Mouse (Mus musculus): ENCODE measurements at regions not wholly inside any gene's neighbourhood (a gene's known extent, or its start where the extent isn't known, plus 50 kb on each side); places are given as distances from the start of the nearest gene placed in this dataset.
A peak's percentile ranks its signal among the peaks of the same experiment; 100 is the strongest.

- no peaks in the 10 kb centered on the region for H3K27me3 ChIP-seq (ENCODE audit: insufficient read depth, low read length)
- no peaks in the 10 kb centered on the region for H3K4me1 ChIP-seq (ENCODE audit: insufficient read depth)
- no peak overlapping the region for H3K27ac ChIP-seq (ENCODE audit: low read depth, low read length)
- DNase-seq, result no peak
- H3K4me3 ChIP-seq (ENCODE audit: low read depth, low read length), result no peak overlapping the region
- H3K9ac ChIP-seq, result no peak overlapping the region
- no peaks in the 10 kb centered on the region for H3K36me3 ChIP-seq (ENCODE audit: insufficient read depth)
- 89% methylated on average over 10 of the region's 10 CpGs for WGBS
- ATAC-seq, result no peak
- no peaks in the 10 kb centered on the region for H3K9me3 ChIP-seq (ENCODE audit: low read length)
- no peak overlapping the region for H3K4me2 ChIP-seq (ENCODE audit: low read depth)
- no peak for TF ChIP-seq CTCF (IDR thresholded peaks at IDR 0.05; ENCODE audit: low read depth)
Measured at GRCm38 (mm10) chr17:87559641-87560040, 76.1 kb upstream of the Epcam start.

GRCm38 (mm10) chr17:87560923-87561322 lies 74.9 kb upstream of the Epcam start:
- DNase-seq (no peak), ATAC-seq (no peak)
- WGBS, result 91% methylated on average over 7 of the region's 7 CpGs
- Histone ChIP-seq H3K4me2 (ENCODE audit: low read depth) (no peak overlapping the region), H3K4me1 (ENCODE audit: insufficient read depth) (no peaks in the 10 kb centered on the region), H3K36me3 (ENCODE audit: insufficient read depth) (no peaks in the 10 kb centered on the region), H3K27me3 (ENCODE audit: insufficient read depth, low read length) (no peaks in the 10 kb centered on the region), H3K9me3 (ENCODE audit: low read length) (no peaks in the 10 kb centered on the region), H3K4me3 (ENCODE audit: low read depth, low read length) (no peak overlapping the region), H3K27ac (ENCODE audit: low read depth, low read length) (no peak overlapping the region), H3K9ac (no peak overlapping the region)
- no peak for TF ChIP-seq CTCF (IDR thresholded peaks at IDR 0.05; ENCODE audit: low read depth)

- no peak; the same call in 1 of the 2 replicates for ATAC-seq
- H3K9ac ChIP-seq, result no peak overlapping the region
- H3K4me3 ChIP-seq (ENCODE audit: low read depth, low read length), result no peak overlapping the region
- WGBS, result 67% methylated on average over 5 of the region's 5 CpGs
- no peaks in the 10 kb centered on the region for H3K9me3 ChIP-seq (ENCODE audit: low read length)
- no peak overlapping the region for H3K4me2 ChIP-seq (ENCODE audit: low read depth)
- H3K36me3 ChIP-seq (ENCODE audit: insufficient read depth), result no peaks in the 10 kb centered on the region
- no peak for TF ChIP-seq CTCF (IDR thresholded peaks at IDR 0.05; ENCODE audit: low read depth)
- H3K27ac ChIP-seq (ENCODE audit: low read depth, low read length), result peak overlapping the region; percentile 36; the same call in 1 of the 2 replicates
- no peaks in the 10 kb centered on the region for H3K4me1 ChIP-seq (ENCODE audit: insufficient read depth)
- H3K27me3 ChIP-seq (ENCODE audit: insufficient read depth, low read length), result no peaks in the 10 kb centered on the region
- DNase-seq, result peak; percentile 35
Measured at GRCm38 (mm10) chr17:87563375-87563774, 72.4 kb upstream of the Epcam start.

- no peaks in the 10 kb centered on the region for H3K9me3 ChIP-seq (ENCODE audit: low read length)
- H3K4me2 ChIP-seq (ENCODE audit: low read depth), result no peak overlapping the region
- WGBS, result 86% methylated on average over 4 of the region's 4 CpGs
- H3K4me1 ChIP-seq (ENCODE audit: insufficient read depth), result no peaks in the 10 kb centered on the region
- no peaks in the 10 kb centered on the region for H3K36me3 ChIP-seq (ENCODE audit: insufficient read depth)
- no peak for DNase-seq
- H3K4me3 ChIP-seq (ENCODE audit: low read depth, low read length), result no peak overlapping the region
- no peak for ATAC-seq
- H3K27me3 ChIP-seq (ENCODE audit: insufficient read depth, low read length), result no peaks in the 10 kb centered on the region
- H3K9ac ChIP-seq, result no peak overlapping the region
- TF ChIP-seq CTCF (IDR thresholded peaks at IDR 0.05; ENCODE audit: low read depth), result no peak
- H3K27ac ChIP-seq (ENCODE audit: low read depth, low read length), result no peak overlapping the region
Measured at GRCm38 (mm10) chr17:87565631-87566030, 70.1 kb upstream of the Epcam start.

- H3K4me1 ChIP-seq (ENCODE audit: insufficient read depth), result no peaks in the 10 kb centered on the region
- no peak overlapping the region for H3K9ac ChIP-seq
- 53% methylated on average over 3 of the region's 3 CpGs for WGBS
- H3K9me3 ChIP-seq (ENCODE audit: low read length), result no peaks in the 10 kb centered on the region
- ATAC-seq, result no peak
- H3K4me3 ChIP-seq (ENCODE audit: low read depth, low read length), result no peak overlapping the region
- no peak overlapping the region for H3K27ac ChIP-seq (ENCODE audit: low read depth, low read length)
- no peak overlapping the region for H3K4me2 ChIP-seq (ENCODE audit: low read depth)
- H3K27me3 ChIP-seq (ENCODE audit: insufficient read depth, low read length), result no peaks in the 10 kb centered on the region
- no peaks in the 10 kb centered on the region for H3K36me3 ChIP-seq (ENCODE audit: insufficient read depth)
- TF ChIP-seq CTCF (IDR thresholded peaks at IDR 0.05; ENCODE audit: low read depth), result no peak
- DNase-seq, result no peak
Measured at GRCm38 (mm10) chr17:87566296-87566695, 69.5 kb upstream of the Epcam start.

GRCm38 (mm10) chr17:87566996-87567395 lies 68.8 kb upstream of the Epcam start:
- Histone ChIP-seq H3K27me3 (ENCODE audit: insufficient read depth, low read length) (no peaks in the 10 kb centered on the region), H3K9me3 (ENCODE audit: low read length) (no peaks in the 10 kb centered on the region), H3K27ac (ENCODE audit: low read depth, low read length) (no peak overlapping the region), H3K4me1 (ENCODE audit: insufficient read depth) (no peaks in the 10 kb centered on the region), H3K9ac (no peak overlapping the region), H3K4me2 (ENCODE audit: low read depth) (no peak overlapping the region), H3K36me3 (ENCODE audit: insufficient read depth) (no peaks in the 10 kb centered on the region), H3K4me3 (ENCODE audit: low read depth, low read length) (no peak overlapping the region)
- DNase-seq (no peak), ATAC-seq (no peak)
- TF ChIP-seq CTCF (IDR thresholded peaks at IDR 0.05; ENCODE audit: low read depth), result no peak
- WGBS, result 49% methylated on average over 9 of the region's 9 CpGs

- H3K9me3 ChIP-seq (ENCODE audit: low read length), result no peaks in the 10 kb centered on the region
- no peak for ATAC-seq
- no peak for TF ChIP-seq CTCF (IDR thresholded peaks at IDR 0.05; ENCODE audit: low read depth)
- no peak overlapping the region for H3K27ac ChIP-seq (ENCODE audit: low read depth, low read length)
- 48% methylated on average over 2 of the region's 2 CpGs for WGBS
- no peaks in the 10 kb centered on the region for H3K4me1 ChIP-seq (ENCODE audit: insufficient read depth)
- H3K9ac ChIP-seq, result no peak overlapping the region
- H3K4me3 ChIP-seq (ENCODE audit: low read depth, low read length), result no peak overlapping the region
- no peak for DNase-seq
- H3K4me2 ChIP-seq (ENCODE audit: low read depth), result no peak overlapping the region
- H3K27me3 ChIP-seq (ENCODE audit: insufficient read depth, low read length), result no peaks in the 10 kb centered on the region
- H3K36me3 ChIP-seq (ENCODE audit: insufficient read depth), result no peaks in the 10 kb centered on the region
Measured at GRCm38 (mm10) chr17:87567475-87567874, 68.3 kb upstream of the Epcam start.

GRCm38 (mm10) chr17:87569981-87570380 lies 65.8 kb upstream of the Epcam start:
- no peak for TF ChIP-seq CTCF (IDR thresholded peaks at IDR 0.05; ENCODE audit: low read depth)
- ATAC-seq, result no peak
- Histone ChIP-seq H3K36me3 (ENCODE audit: insufficient read depth) (no peaks in the 10 kb centered on the region), H3K27ac (ENCODE audit: low read depth, low read length) (no peak overlapping the region), H3K4me1 (ENCODE audit: insufficient read depth) (no peaks in the 10 kb centered on the region), H3K4me3 (ENCODE audit: low read depth, low read length) (no peak overlapping the region), H3K9ac (no peak overlapping the region), H3K27me3 (ENCODE audit: insufficient read depth, low read length) (no peaks in the 10 kb centered on the region), H3K9me3 (ENCODE audit: low read length) (no peaks in the 10 kb centered on the region), H3K4me2 (ENCODE audit: low read depth) (no peak overlapping the region)
- DNase-seq, result no peak
- 80% methylated on average over 9 of the region's 9 CpGs for WGBS
